Mouse (Mus musculus): ENCODE results near the gene Dazap1. TPM values are rescaled to one million over a fixed set of nuclear protein-coding genes. Genes with fewer than 3 reads are reported as not detected.

The Dazap1 gene
- total and polyA plus RNA-seq, 2 experiments from 2014 or later, result 34.5 to 109 TPM

- peak overlapping the region; percentile 51 for H3K4me3 ChIP-seq (ENCODE audit: low read depth, low read length)
- TF ChIP-seq CTCF (IDR thresholded peaks at IDR 0.05), result peak; percentile 33; the same call in 1 of the 2 replicates
- 4% methylated on average over 27 of the region's 28 CpGs for WGBS
- H3K4me1 ChIP-seq (ENCODE audit: insufficient read depth, low read length), result peaks cover 7% of the 10 kb centered on the region
- peaks cover 4% of the 10 kb centered on the region for H3K36me3 ChIP-seq (ENCODE audit: insufficient read depth, low read length)
- ATAC-seq (ENCODE audit: low FRiP score) (no peak), DNase-seq (ENCODE audit: low spot score) (no peak)
- no peaks in the 10 kb centered on the region for H3K27me3 ChIP-seq (ENCODE audit: insufficient read depth, low read length)
- H3K27ac ChIP-seq (ENCODE audit: low read depth, low read length), result 0 out of 2 replicates have a peak overlapping the region, but pooled peaks have one; percentile 13
- peak overlapping the region; percentile 90 for H3K4me2 ChIP-seq (ENCODE audit: low read depth, low read length, poor library complexity, severe bottlenecking)
- H3K9ac ChIP-seq (replicated peaks; ENCODE audit: low read length, poor library complexity, severe bottlenecking), result peak overlapping the region; percentile 61
- H3K9me3 ChIP-seq (ENCODE audit: low read length), result no peaks in the 10 kb centered on the region
These were observed 61.5 kb downstream of the Dazap1 start for GRCm38 (mm10) chr10:80322811-80323211.

- peak overlapping the region; percentile 51 for H3K4me3 ChIP-seq (ENCODE audit: low read depth, low read length)
- 1% methylated on average over 38 of the region's 46 CpGs for WGBS
- DNase-seq (ENCODE audit: low spot score), result no peak
- no peaks in the 10 kb centered on the region for H3K27me3 ChIP-seq (ENCODE audit: insufficient read depth, low read length)
- H3K9me3 ChIP-seq (ENCODE audit: low read length), result no peaks in the 10 kb centered on the region
- peak overlapping the region; percentile 13; the same call in 1 of the 2 replicates for H3K27ac ChIP-seq (ENCODE audit: low read depth, low read length)
- ATAC-seq (ENCODE audit: low FRiP score), result 0 out of 2 replicates have a peak, but pooled peaks have one; percentile 12
- TF ChIP-seq CTCF (IDR thresholded peaks at IDR 0.05), result no peak
- peaks cover 7% of the 10 kb centered on the region for H3K4me1 ChIP-seq (ENCODE audit: insufficient read depth, low read length)
- H3K4me2 ChIP-seq (ENCODE audit: low read depth, low read length, poor library complexity, severe bottlenecking), result peak overlapping the region; percentile 90
- H3K9ac ChIP-seq (replicated peaks; ENCODE audit: low read length, poor library complexity, severe bottlenecking), result peak overlapping the region; percentile 61
- H3K36me3 ChIP-seq (ENCODE audit: insufficient read depth, low read length), result 0 out of 2 replicates have a peak, but pooled peaks cover 3% of the 10 kb centered on the region
These were observed 62.2 kb downstream of the Dazap1 start for GRCm38 (mm10) chr10:80323261-80324119.

DNA sequence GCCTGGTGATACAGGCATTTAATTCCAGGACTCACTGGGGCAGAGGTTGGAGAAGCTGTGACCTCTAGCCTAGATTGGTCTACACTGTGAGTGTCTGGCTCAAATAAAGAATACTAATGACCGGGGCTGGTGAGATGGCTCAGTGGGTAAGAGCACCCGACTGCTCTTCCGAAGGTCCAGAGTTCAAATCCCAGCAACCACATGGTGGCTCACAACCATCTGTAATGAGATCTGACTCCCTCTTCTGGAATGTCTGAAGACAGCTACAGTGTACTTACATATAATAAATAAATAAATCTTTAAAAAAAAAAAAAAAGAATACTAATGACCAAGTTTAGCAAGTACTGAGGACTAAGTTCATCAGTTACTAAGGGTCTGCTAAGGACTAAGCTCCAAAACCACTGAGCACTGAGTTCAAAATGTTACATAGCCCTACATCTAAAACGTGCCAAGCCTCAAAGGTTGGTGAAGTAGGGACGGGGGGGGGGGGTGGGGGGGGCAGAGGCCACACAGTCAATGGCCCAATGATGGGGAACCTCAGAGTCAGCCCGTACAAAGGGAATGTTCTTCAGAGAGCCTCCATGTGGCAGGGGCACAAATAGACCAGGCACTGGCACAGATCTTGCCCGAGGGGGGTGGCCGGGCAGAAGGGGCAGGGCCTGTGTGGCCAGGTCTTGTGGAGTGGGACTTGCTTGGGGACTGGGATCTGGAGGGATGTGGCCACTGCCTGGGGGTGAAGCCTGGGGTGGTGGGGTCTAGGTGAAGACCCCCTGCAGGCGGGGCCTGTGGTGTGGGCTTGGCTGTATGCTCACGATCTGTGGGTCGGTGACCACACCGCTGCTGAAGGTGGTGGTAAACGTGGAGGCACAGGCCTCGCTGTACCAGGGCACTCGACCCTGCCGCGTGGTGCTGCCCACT lies 63.1 kb downstream of the Dazap1 start:
- Histone ChIP-seq H3K27me3 (ENCODE audit: insufficient read depth, low read length) (no peaks in the 10 kb centered on the region), H3K4me3 (ENCODE audit: low read depth, low read length) (peak overlapping the region; percentile 51; the same call in 1 of the 2 replicates), H3K36me3 (ENCODE audit: insufficient read depth, low read length) (no peaks in the 10 kb centered on the region), H3K27ac (ENCODE audit: low read depth, low read length) (no peak overlapping the region), H3K4me1 (ENCODE audit: insufficient read depth, low read length) (peaks cover 7% of the 10 kb centered on the region), H3K9ac (replicated peaks; ENCODE audit: low read length, poor library complexity, severe bottlenecking) (no peak overlapping the region), H3K9me3 (ENCODE audit: low read length) (no peaks in the 10 kb centered on the region), H3K4me2 (ENCODE audit: low read depth, low read length, poor library complexity, severe bottlenecking) (peak overlapping the region; percentile 90)
- TF ChIP-seq CTCF (IDR thresholded peaks at IDR 0.05), result no peak
- ATAC-seq (ENCODE audit: low FRiP score), result no peak
- no peak for DNase-seq (ENCODE audit: low spot score)
- WGBS, result 80% methylated on average over 17 of the region's 17 CpGs

- H3K9me3 ChIP-seq (ENCODE audit: low read length), result no peaks in the 10 kb centered on the region
- ATAC-seq (ENCODE audit: low FRiP score), result no peak
- H3K36me3 ChIP-seq (ENCODE audit: insufficient read depth, low read length), result no peaks in the 10 kb centered on the region
- no peak overlapping the region for H3K4me3 ChIP-seq (ENCODE audit: low read depth, low read length)
- peaks cover 4% of the 10 kb centered on the region; the same call in 1 of the 2 replicates for H3K4me1 ChIP-seq (ENCODE audit: insufficient read depth, low read length)
- DNase-seq (ENCODE audit: low spot score), result no peak
- no peak overlapping the region for H3K9ac ChIP-seq (replicated peaks; ENCODE audit: low read length, poor library complexity, severe bottlenecking)
- no peaks in the 10 kb centered on the region for H3K27me3 ChIP-seq (ENCODE audit: insufficient read depth, low read length)
- H3K27ac ChIP-seq (ENCODE audit: low read depth, low read length), result no peak overlapping the region
- no peak for TF ChIP-seq CTCF (IDR thresholded peaks at IDR 0.05)
- no peak overlapping the region for H3K4me2 ChIP-seq (ENCODE audit: low read depth, low read length, poor library complexity, severe bottlenecking)
- WGBS, result 92% methylated on average over 21 of the region's 21 CpGs
These were observed 63.8 kb downstream of the Dazap1 start for GRCm38 (mm10) chr10:80325045-80325444.

DNA sequence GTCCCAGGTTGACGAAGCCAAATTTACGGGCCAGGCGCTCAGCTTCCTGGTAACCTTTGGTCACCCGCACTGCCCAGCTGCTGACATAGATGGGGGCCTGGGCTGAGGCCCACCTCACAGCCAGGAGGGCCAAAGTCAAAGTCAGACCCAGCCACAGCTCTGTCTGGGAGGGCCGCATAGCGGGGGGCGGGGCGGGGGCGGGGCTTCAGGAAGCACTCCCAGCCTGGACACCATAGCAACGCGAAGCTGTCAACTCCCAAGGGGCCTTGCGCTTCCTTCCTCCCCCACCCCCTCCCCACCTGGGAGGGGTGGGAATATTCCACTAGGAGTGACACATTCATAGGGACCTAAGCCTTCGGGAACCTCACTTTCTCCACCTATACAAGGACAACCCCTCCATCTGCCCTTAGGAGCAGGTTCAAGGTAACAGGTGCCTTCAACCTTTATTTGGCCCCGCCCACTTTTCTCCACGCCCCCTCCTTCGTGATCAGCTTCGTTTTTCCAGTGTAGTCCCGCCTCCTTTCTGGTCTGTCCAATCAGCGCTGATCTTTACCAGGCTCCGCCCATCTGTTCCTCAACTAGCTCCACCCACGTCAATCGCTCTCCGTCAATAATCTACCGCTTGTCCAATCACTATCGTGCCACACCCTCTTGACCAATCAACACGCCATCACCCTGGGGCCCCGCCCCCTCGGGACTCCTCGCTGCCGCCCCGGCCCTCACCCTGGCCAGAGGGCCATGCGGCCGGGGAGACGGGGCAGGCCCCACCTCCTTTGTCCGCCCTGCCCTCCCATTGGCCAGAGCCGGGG lies 68.2 kb downstream of the Dazap1 start, which contains the start of the genes Pcsk4 and Reep6:
Pcsk4 (minus strand) TSS at position 226 of the 809 bp plus-strand sequence.
Reep6 (plus strand) TSS at position 681 of the 809 bp plus-strand sequence.
- peak within 1 kb of the TSS; percentile 48 for H3K4me3 ChIP-seq (ENCODE audit: low read depth, low read length)
- no peaks in the 10 kb centered on the region for H3K9me3 ChIP-seq (ENCODE audit: low read length)
- peak within 1 kb of the TSS; percentile 79 for H3K4me2 ChIP-seq (ENCODE audit: low read depth, low read length, poor library complexity, severe bottlenecking)
- ATAC-seq (ENCODE audit: low FRiP score) (peak; percentile 95), DNase-seq (ENCODE audit: low spot score) (peak; percentile 98)
- H3K9ac ChIP-seq (replicated peaks; ENCODE audit: low read length, poor library complexity, severe bottlenecking), result peak within 1 kb of the TSS; percentile 51; the same call in 1 of the 2 replicates
- peaks cover 5% of the 10 kb centered on the region; the same call in 1 of the 2 replicates for H3K4me1 ChIP-seq (ENCODE audit: insufficient read depth, low read length)
- TF ChIP-seq CTCF (IDR thresholded peaks at IDR 0.05), result no peak
- H3K27ac ChIP-seq (ENCODE audit: low read depth, low read length), result no peak within 1 kb of the TSS
- WGBS, result 5% methylated on average over 32 of the region's 36 CpGs
- H3K36me3 ChIP-seq (ENCODE audit: insufficient read depth, low read length), result no peaks in the 10 kb centered on the region
- no peaks in the 10 kb centered on the region for H3K27me3 ChIP-seq (ENCODE audit: insufficient read depth, low read length)

Data from midbrain, postnatal 0 days (tissue).